Mouse (Mus musculus): ENCODE data around the gene Stk32b.

DNA sequence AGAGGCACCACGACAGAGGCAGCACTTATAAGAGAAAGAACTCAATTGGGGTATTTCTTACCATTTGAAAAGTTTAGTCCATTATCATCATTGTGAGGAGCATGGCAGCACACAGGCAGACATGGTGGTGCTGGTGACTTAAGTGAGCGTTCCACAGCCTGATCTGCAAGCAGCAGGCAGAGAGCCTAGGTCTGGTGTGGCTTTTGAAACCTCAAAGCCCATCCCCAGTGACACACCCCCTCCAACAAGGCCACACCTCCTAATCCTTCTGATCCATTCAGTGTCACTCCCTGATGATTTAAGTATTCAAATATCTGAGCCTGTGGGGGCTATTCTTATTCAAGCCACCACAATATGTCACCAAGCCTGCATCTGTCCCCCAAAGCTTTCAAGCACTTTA is 12.0 kb downstream of the Stk32b start:
- no peak for TF ChIP-seq CTCF (IDR thresholded peaks at IDR 0.05; ENCODE audit: extremely low read depth, insufficient read depth, low read length)
- TF ChIP-seq POLR2A (IDR thresholded peaks at IDR 0.05; ENCODE audit: extremely low read depth, insufficient read depth, low read length) = no peak

All from cortical plate, adult 2 months (tissue).